Mouse (Mus musculus): ENCODE measurements around the gene Evc. TPM values are rescaled to one million over a fixed set of nuclear protein-coding genes. Genes with fewer than 3 reads are reported as not detected.

The Evc gene
- total RNA-seq, 2 experiments from 2014 or later, result not detected

GRCm38 (mm10) chr5:37243169-37243886, 93.4 kb downstream of the Evc start:
- ATAC-seq (replicated peaks; ENCODE audit: poor library complexity, severe bottlenecking), result peak; percentile 67

GRCm38 (mm10) chr5:37242360-37243168, 94.1 kb downstream of the Evc start:
- ATAC-seq (replicated peaks; ENCODE audit: poor library complexity, severe bottlenecking), result no peak

DNA sequence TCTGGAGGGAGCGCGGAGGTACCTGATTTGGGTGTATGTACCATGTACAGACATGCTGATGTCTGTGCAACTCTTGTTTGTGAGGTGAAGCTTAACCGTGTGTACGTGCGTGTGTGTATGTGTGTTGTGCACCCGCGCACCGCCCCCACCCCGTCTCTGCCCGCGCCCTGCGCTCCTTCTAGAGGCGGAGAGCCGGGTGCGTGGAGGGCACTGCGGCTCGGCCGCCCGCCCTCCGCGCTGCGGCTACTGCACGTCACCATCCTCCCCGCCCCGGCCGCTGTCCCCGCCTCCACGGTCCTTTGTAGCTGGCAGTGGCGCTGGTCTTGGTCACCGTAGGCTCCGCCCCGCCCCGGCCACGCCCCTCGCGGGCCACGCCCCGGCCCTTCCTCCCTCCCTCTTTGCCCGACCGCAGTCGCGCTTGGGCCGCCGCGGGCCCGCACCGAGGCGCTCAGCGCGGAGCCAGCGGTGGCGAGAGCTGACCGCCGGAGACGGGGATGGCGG, 95.0 kb downstream of the Evc start, which contains the start of gene Crmp1:
Crmp1 (plus strand) TSS at position 290 of the 501 bp plus-strand sequence.
- peak; percentile 54 for ATAC-seq (replicated peaks; ENCODE audit: poor library complexity, severe bottlenecking)

GRCm38 (mm10) chr5:37241224-37241623, 95.5 kb downstream of the Evc start:
- ATAC-seq (replicated peaks; ENCODE audit: poor library complexity, severe bottlenecking), result no peak

- no peak; the same call in 1 of the 2 replicates for ATAC-seq (replicated peaks; ENCODE audit: poor library complexity, severe bottlenecking)
Measured at GRCm38 (mm10) chr5:37240550-37240949, 96.1 kb downstream of the Evc start.

Other genes with a start within 250 kb of the Evc start
- gene Crmp1, start 95.0 kb downstream of the Evc start, total RNA-seq (2014; fragmentation: Nextera tagmentation), result not detected in 2 replicates
- gene Crmp1, start 95.0 kb downstream of the Evc start, total RNA-seq (2017), result not detected in 2 replicates
- gene Evc2, start 1.6 kb upstream of the Evc start, total RNA-seq (2014; fragmentation: Nextera tagmentation), result not detected in 2 replicates
- gene Evc2, start 1.6 kb upstream of the Evc start, total RNA-seq (2017), result 0.22 TPM in 1 of 2 replicates, not detected in the other